Mouse (Mus musculus): ENCODE data around the gene Slc22a22. TPM values are rescaled to one million over a fixed set of nuclear protein-coding genes. Genes with fewer than 3 reads are reported as not detected.
"Not testable (repeated sequence)": the region's sequence is repeated elsewhere in the genome, so short reads cannot be mapped to it uniquely, and the experiment has no call there.

The Slc22a22 gene
- total RNA-seq, 2 experiments from 2014 or later: not detected

GRCm38 (mm10) chr15:57394053-57394452 lies 83.4 kb downstream of the Slc22a22 start:
- DNase-seq (ENCODE audit: low spot score in 2 of 2): no peak

GRCm38 (mm10) chr15:57380381-57380780 lies 97.0 kb downstream of the Slc22a22 start:
- DNase-seq (ENCODE audit: low spot score in 2 of 2): no peak

DNA sequence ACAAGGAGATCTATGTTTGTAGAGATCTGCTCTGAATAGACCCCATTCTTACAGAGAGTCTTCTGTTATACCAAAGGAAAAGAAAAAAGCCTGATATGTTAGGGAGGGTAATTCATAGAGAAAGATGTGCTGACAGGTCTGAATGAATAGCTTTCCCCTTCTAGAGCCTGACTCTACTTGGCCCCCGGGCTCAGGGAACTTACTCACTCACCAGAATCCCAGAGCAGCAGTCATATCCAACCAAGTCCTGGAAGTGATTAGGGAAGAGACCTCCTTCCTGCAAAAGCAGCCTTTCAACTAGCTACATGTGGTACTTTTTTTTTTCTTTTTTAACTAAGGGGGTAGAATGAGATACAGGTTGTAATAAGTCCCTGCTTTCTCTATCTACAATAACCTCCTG lies 111.0 kb downstream of the Slc22a22 start:
- DNase-seq (ENCODE audit: low spot score in 2 of 2): no peak

DNA sequence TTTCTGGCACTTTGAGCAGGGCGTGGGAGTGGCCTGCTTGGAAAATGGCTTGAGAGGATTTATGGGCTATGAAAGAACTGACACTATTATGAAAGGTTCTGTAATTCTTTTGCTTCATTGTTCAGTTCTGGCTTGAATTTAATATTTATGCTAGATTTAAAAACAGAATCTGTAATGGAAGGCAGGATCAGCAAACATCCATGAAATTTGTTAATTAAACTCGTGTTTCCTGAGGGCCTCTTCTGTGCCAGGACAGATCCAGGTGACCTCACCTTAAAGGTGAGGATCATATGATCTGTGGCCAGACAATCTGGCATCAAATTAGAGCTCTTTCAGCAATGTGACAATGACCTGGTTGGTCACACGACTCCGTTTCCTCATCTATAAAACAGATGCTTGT lies 122.1 kb downstream of the Slc22a22 start:
- no peak for DNase-seq (ENCODE audit: low spot score in 2 of 2)

GRCm38 (mm10) chr15:57340499-57340898 lies 136.9 kb downstream of the Slc22a22 start:
- peak; percentile 10 to 44 for DNase-seq (ENCODE audit: low spot score in 2 of 2)

- no peak for DNase-seq (ENCODE audit: low spot score in 2 of 2)
Observed at GRCm38 (mm10) chr15:57331326-57331725, 146.1 kb downstream of the Slc22a22 start.

DNA sequence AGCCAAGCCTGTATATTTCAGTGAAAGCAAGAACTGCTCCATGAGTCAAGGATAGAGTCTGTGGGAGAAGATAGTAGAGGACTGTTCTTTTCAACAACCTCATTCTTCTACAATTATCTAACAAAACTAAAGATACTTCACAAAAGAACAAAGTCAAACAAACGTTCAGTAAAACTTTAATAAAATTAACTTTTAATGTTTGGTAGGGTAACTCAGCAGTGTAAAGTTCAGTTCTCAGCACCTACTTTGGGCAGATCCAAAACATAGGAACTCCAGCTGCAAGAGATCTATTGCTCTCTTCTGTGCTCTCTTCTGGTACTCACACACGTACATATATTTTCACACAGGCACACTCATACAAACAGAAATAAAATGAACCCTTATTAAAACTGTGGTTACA lies 159.4 kb downstream of the Slc22a22 start:
- no peak for DNase-seq (ENCODE audit: low spot score in 2 of 2)

DNA sequence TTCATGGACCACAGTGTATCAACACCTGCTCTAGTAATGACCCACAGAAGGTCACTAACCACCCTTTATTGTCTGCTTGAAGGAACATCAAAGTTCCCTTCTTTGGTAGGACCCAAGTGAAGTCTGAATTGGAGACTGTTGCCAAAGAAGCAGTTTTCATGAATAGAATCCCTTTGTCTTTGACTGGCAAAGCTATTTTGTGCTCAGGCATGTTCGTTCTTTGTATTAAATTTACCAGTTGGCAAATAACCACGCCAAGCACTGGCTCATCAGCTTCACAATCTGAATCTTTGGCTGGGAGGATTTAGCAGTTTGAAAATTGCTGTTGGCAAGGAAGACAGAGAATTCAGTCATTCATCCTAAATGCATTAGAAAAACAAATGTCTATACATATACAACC lies 160.9 kb downstream of the Slc22a22 start:
- peak in 1 of 2 experiments; percentile 2 for DNase-seq (ENCODE audit: low spot score in 2 of 2)

GRCm38 (mm10) chr15:57302710-57303109 lies 174.7 kb downstream of the Slc22a22 start:
- no peak for DNase-seq (ENCODE audit: low spot score in 2 of 2)

GRCm38 (mm10) chr15:57278505-57278904 lies 198.9 kb downstream of the Slc22a22 start:
- no peak for DNase-seq (ENCODE audit: low spot score in 2 of 2)

DNA sequence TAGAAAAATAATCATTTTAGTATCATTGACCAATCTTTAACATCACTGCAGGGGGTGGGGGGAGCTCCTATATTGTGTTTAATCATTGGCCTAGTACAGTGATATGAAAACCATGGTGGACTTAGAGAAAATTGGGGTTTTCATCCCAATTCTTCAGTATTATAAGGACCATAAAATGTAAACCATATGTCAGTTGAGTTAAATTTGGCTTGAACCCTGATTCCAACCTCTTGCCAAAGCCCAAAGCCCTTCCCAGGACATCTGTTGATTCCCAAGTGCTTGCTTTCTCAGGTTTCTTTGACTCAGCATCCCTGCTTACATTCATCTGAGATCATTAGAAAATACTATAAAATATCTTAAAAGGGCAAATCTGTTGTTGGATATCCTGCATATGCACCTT lies 201.0 kb downstream of the Slc22a22 start:
- DNase-seq (ENCODE audit: low spot score in 2 of 2): no peak

DNA sequence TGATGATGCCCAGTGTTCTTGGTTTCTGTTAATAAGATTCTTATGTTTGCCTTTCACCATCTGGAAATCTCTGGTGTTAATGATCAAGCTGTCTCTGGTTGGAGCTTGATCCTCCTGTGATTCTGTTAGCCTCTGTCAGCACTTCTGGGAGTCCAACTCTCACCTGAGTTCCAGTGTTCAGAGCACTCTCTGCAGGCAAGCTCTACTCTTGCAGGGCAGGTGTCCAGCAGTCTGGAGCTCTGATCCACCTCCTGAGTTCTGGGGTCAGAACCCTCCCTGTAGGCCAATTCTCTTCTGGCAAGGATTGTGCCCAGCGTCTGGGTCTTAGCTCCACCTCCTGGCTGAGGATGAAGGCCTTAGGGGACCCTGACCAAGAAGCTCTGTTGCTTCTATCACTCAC lies 237.4 kb downstream of the Slc22a22 start:
- not testable (repeated sequence) for DNase-seq (ENCODE audit: low spot score in 2 of 2)

GRCm38 (mm10) chr15:57230439-57230838 lies 247.0 kb downstream of the Slc22a22 start:
- DNase-seq (ENCODE audit: low spot score in 2 of 2): peak in 1 of 2 experiments; percentile 4

- DNase-seq (ENCODE audit: low spot score in 2 of 2): no peak
Observed at GRCm38 (mm10) chr15:57205315-57205714, 272.1 kb downstream of the Slc22a22 start.

GRCm38 (mm10) chr15:57204444-57204930 lies 272.9 kb downstream of the Slc22a22 start:
- DNase-seq (ENCODE audit: low spot score in 2 of 2): no peak

All from layer of hippocampus, adult 18-20 months (tissue).